Mouse (Mus musculus) bone marrow macrophage, adult 2 months (primary cell): ENCODE data around the gene Dnm3.

Experiments used
- CTCF ChIP-seq: IDR thresholded peaks from 2 replicates; pipeline ENCODE4 v1.5.1; 2012; ENCODE audit warnings: low read depth, mild to moderate bottlenecking, low read length, moderate library complexity
- POLR2A ChIP-seq: IDR thresholded peaks from 2 replicates; pipeline ENCODE4 v1.6.1; 2012; ENCODE audit warnings: mild to moderate bottlenecking, low read depth, low read length, borderline replicate concordance

- no peak for TF ChIP-seq POLR2A
- TF ChIP-seq CTCF: no peak
Observed at GRCm38 (mm10) chr1:162144992-162145391, 332.8 kb downstream of the Dnm3 start.
